Mouse (Mus musculus): Measurements from ENCODE around the gene Birc2. TPM values are rescaled to one million over a fixed set of nuclear protein-coding genes. Genes with fewer than 3 reads are reported as not detected.
A peak's percentile ranks its signal among the peaks of the same experiment; 100 is the strongest.

The Birc2 gene
- total and polyA plus RNA-seq, 3 experiments: 14.3 to 64.3 (median 50.9) TPM

- DNase-seq (ENCODE audit: low spot score) (no peak), ATAC-seq (ENCODE audit: extremely low read depth, insufficient number of reproducible peaks, low FRiP score, poor library complexity, severe bottlenecking) (no peak)
- Histone ChIP-seq H3K27me3 (ENCODE audit: insufficient read depth, low read length) (no peaks in the 10 kb centered on the region), H3K4me3 (ENCODE audit: low read depth, low read length) (no peak overlapping the region), H3K9me3 (replicated peaks) (no peaks in the 10 kb centered on the region), H3K36me3 (replicated peaks) (peaks cover 84% of the 10 kb centered on the region), H3K4me1 (ENCODE audit: insufficient read depth, low read depth, low read length) (peaks cover 62% of the 10 kb centered on the region)
- TF ChIP-seq CTCF (IDR thresholded peaks at IDR 0.05; ENCODE audit: low read depth, low read length): no peak
- no peak for TF ChIP-seq GATA2 (IDR thresholded peaks at IDR 0.05; ENCODE audit: borderline replicate concordance, low read depth, low read length)
- TF ChIP-seq GATA1 (IDR thresholded peaks at IDR 0.05; ENCODE audit: borderline replicate concordance, low read length): no peak
Observed at GRCm38 (mm10) chr9:7783823-7784614, 52.8 kb downstream of the Birc2 start.

- Histone ChIP-seq H3K4me3 (ENCODE audit: low read depth, low read length) (peak overlapping the region; percentile 48; the same call in 1 of the 2 replicates), H3K4me1 (ENCODE audit: insufficient read depth, low read depth, low read length) (peaks cover 50% of the 10 kb centered on the region), H3K9me3 (replicated peaks) (no peaks in the 10 kb centered on the region), H3K36me3 (replicated peaks) (peaks cover 88% of the 10 kb centered on the region), H3K27me3 (ENCODE audit: insufficient read depth, low read length) (no peaks in the 10 kb centered on the region)
- ATAC-seq (ENCODE audit: extremely low read depth, insufficient number of reproducible peaks, low FRiP score, poor library complexity, severe bottlenecking): peak; percentile 67
- TF ChIP-seq GATA2 (IDR thresholded peaks at IDR 0.05; ENCODE audit: borderline replicate concordance, low read depth, low read length): no peak
- TF ChIP-seq CTCF (IDR thresholded peaks at IDR 0.05; ENCODE audit: low read depth, low read length): no peak
- TF ChIP-seq POLR2AphosphoS5 (IDR thresholded peaks at IDR 0.05; ENCODE audit: insufficient replicate concordance, low read depth, low read length): no peak
- peak; percentile 35 for TF ChIP-seq TAL1 (conservative IDR thresholded peaks at IDR 0.05; ENCODE audit: low read depth, low read length)
- no peak for TF ChIP-seq GATA1 (IDR thresholded peaks at IDR 0.05; ENCODE audit: borderline replicate concordance, low read length)
- no peak for DNase-seq (ENCODE audit: low spot score)
Observed at GRCm38 (mm10) chr9:7780250-7781150, 56.4 kb downstream of the Birc2 start.

- peaks cover 88% of the 10 kb centered on the region for H3K36me3 ChIP-seq (replicated peaks)
- H3K4me1 ChIP-seq (ENCODE audit: insufficient read depth, low read depth, low read length): peaks cover 44% of the 10 kb centered on the region
- DNase-seq (ENCODE audit: low spot score): no peak
- no peak overlapping the region; the same call in 1 of the 2 replicates for H3K4me3 ChIP-seq (ENCODE audit: low read depth, low read length)
- ATAC-seq (ENCODE audit: extremely low read depth, insufficient number of reproducible peaks, low FRiP score, poor library complexity, severe bottlenecking): no peak
- TF ChIP-seq TAL1 (conservative IDR thresholded peaks at IDR 0.05; ENCODE audit: low read depth, low read length) (no peak), GATA2 (IDR thresholded peaks at IDR 0.05; ENCODE audit: borderline replicate concordance, low read depth, low read length) (no peak), GATA1 (IDR thresholded peaks at IDR 0.05; ENCODE audit: borderline replicate concordance, low read length) (no peak), POLR2AphosphoS5 (IDR thresholded peaks at IDR 0.05; ENCODE audit: insufficient replicate concordance, low read depth, low read length) (no peak), CTCF (IDR thresholded peaks at IDR 0.05; ENCODE audit: low read depth, low read length) (no peak)
- H3K9me3 ChIP-seq (replicated peaks): no peaks in the 10 kb centered on the region
- H3K27me3 ChIP-seq (ENCODE audit: insufficient read depth, low read length): no peaks in the 10 kb centered on the region
Observed at GRCm38 (mm10) chr9:7779786-7780185, 57.1 kb downstream of the Birc2 start.

GRCm38 (mm10) chr9:7778771-7779170 is 58.1 kb downstream of the Birc2 start:
- DNase-seq (ENCODE audit: low spot score) (no peak), ATAC-seq (ENCODE audit: extremely low read depth, insufficient number of reproducible peaks, low FRiP score, poor library complexity, severe bottlenecking) (no peak)
- peaks cover 35% of the 10 kb centered on the region for H3K4me1 ChIP-seq (ENCODE audit: insufficient read depth, low read depth, low read length)
- H3K27me3 ChIP-seq (ENCODE audit: insufficient read depth, low read length): no peaks in the 10 kb centered on the region
- no peak for TF ChIP-seq TAL1 (conservative IDR thresholded peaks at IDR 0.05; ENCODE audit: low read depth, low read length)
- TF ChIP-seq POLR2AphosphoS5 (IDR thresholded peaks at IDR 0.05; ENCODE audit: insufficient replicate concordance, low read depth, low read length): no peak
- no peak for TF ChIP-seq CTCF (IDR thresholded peaks at IDR 0.05; ENCODE audit: low read depth, low read length)
- TF ChIP-seq GATA1 (IDR thresholded peaks at IDR 0.05; ENCODE audit: borderline replicate concordance, low read length): no peak
- TF ChIP-seq GATA2 (IDR thresholded peaks at IDR 0.05; ENCODE audit: borderline replicate concordance, low read depth, low read length): no peak
- peaks cover 89% of the 10 kb centered on the region for H3K36me3 ChIP-seq (replicated peaks)
- H3K9me3 ChIP-seq (replicated peaks): no peaks in the 10 kb centered on the region
- H3K4me3 ChIP-seq (ENCODE audit: low read depth, low read length): no peak overlapping the region

GRCm38 (mm10) chr9:7777652-7778051 is 59.2 kb downstream of the Birc2 start:
- Histone ChIP-seq H3K27me3 (ENCODE audit: insufficient read depth, low read length) (no peaks in the 10 kb centered on the region), H3K4me1 (ENCODE audit: insufficient read depth, low read depth, low read length) (peaks cover 34% of the 10 kb centered on the region), H3K36me3 (replicated peaks) (peaks cover 90% of the 10 kb centered on the region), H3K9me3 (replicated peaks) (no peaks in the 10 kb centered on the region), H3K4me3 (ENCODE audit: low read depth, low read length) (no peak overlapping the region)
- ATAC-seq (ENCODE audit: extremely low read depth, insufficient number of reproducible peaks, low FRiP score, poor library complexity, severe bottlenecking): no peak
- TF ChIP-seq GATA1 (IDR thresholded peaks at IDR 0.05; ENCODE audit: borderline replicate concordance, low read length) (no peak), POLR2AphosphoS5 (IDR thresholded peaks at IDR 0.05; ENCODE audit: insufficient replicate concordance, low read depth, low read length) (no peak), GATA2 (IDR thresholded peaks at IDR 0.05; ENCODE audit: borderline replicate concordance, low read depth, low read length) (no peak), CTCF (IDR thresholded peaks at IDR 0.05; ENCODE audit: low read depth, low read length) (no peak), TAL1 (conservative IDR thresholded peaks at IDR 0.05; ENCODE audit: low read depth, low read length) (no peak)
- DNase-seq (ENCODE audit: low spot score): no peak

GRCm38 (mm10) chr9:7776940-7777339 is 59.9 kb downstream of the Birc2 start:
- Histone ChIP-seq H3K9me3 (replicated peaks) (no peaks in the 10 kb centered on the region), H3K4me1 (ENCODE audit: insufficient read depth, low read depth, low read length) (peaks cover 34% of the 10 kb centered on the region), H3K27me3 (ENCODE audit: insufficient read depth, low read length) (no peaks in the 10 kb centered on the region), H3K4me3 (ENCODE audit: low read depth, low read length) (no peak overlapping the region), H3K36me3 (replicated peaks) (peaks cover 91% of the 10 kb centered on the region)
- ATAC-seq (ENCODE audit: extremely low read depth, insufficient number of reproducible peaks, low FRiP score, poor library complexity, severe bottlenecking) (no peak), DNase-seq (ENCODE audit: low spot score) (no peak)
- TF ChIP-seq TAL1 (conservative IDR thresholded peaks at IDR 0.05; ENCODE audit: low read depth, low read length): no peak
- no peak for TF ChIP-seq GATA1 (IDR thresholded peaks at IDR 0.05; ENCODE audit: borderline replicate concordance, low read length)
- TF ChIP-seq POLR2AphosphoS5 (IDR thresholded peaks at IDR 0.05; ENCODE audit: insufficient replicate concordance, low read depth, low read length): no peak
- no peak for TF ChIP-seq GATA2 (IDR thresholded peaks at IDR 0.05; ENCODE audit: borderline replicate concordance, low read depth, low read length)
- no peak for TF ChIP-seq CTCF (IDR thresholded peaks at IDR 0.05; ENCODE audit: low read depth, low read length)

All from G1E (cell line).